Mouse (Mus musculus): Measurements from ENCODE around the gene Pdlim7.

GRCm38 (mm10) chr13:55486029-55486794 is 27.3 kb downstream of the Pdlim7 start:
- TF ChIP-seq POLR2A (IDR thresholded peaks at IDR 0.05; ENCODE audit: low read depth, low read length) (no peak), CTCF (IDR thresholded peaks at IDR 0.05; ENCODE audit: extremely low read depth, insufficient read length, insufficient replicate concordance, low read depth, low read length) (no peak)
